Mouse (Mus musculus) G1E (cell line): Measurements from ENCODE around the gene Tsc2.

Experiments used
- CTCF ChIP-seq: IDR thresholded peaks from 2 replicates; pipeline ENCODE4 v1.5.1; 2012; ENCODE audit warnings: low read depth, low read length, inconsistent platforms, mixed read lengths
- TAL1 ChIP-seq: conservative IDR thresholded peaks from 2 replicates; pipeline ENCODE4 v1.6.1; 2012; ENCODE audit warnings: low read depth, low read length, inconsistent platforms, mixed read lengths

- TF ChIP-seq CTCF (no peak), TAL1 (no peak)
Measured at GRCm38 (mm10) chr17:24640581-24640980, 8.2 kb upstream of the Tsc2 start.
